Mouse (Mus musculus) thymus, postnatal 14 days (tissue): ENCODE data around the gene Cacnb3.
A peak's percentile ranks its signal among the peaks of the same experiment; 100 is the strongest.
"Not testable (repeated sequence)": the region's sequence is repeated elsewhere in the genome, so short reads cannot be mapped to it uniquely, and the experiment has no call there.

Experiments
- DNase-seq: peaks from one replicate; pipeline ENCODE4 v3.0.0; 2021

The Cacnb3 gene

DNA sequence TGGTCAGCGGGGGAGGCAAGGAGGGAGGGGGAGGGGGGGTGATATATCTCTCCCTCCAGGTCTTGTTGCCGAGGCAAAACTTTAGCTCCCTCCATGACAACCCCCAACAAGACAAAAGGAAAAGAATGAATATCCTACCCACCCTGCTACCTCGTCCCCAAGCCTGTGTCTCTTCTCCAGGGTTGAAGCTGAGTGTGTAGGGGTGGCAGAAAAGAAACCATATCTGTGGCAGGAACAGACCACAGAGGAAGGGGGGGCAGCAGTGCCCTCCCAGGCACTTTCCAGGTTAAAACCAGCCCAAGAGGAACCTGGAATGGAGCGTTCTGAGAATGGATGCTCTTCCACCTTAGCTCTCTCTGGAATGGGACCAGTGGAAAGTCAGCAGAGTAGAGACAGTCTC is at the start of gene Cacnb3:
Gene Cacnb3 (plus strand): TSS at position 301 of the 400 bp plus-strand sequence.
- DNase-seq = no peak

DNA sequence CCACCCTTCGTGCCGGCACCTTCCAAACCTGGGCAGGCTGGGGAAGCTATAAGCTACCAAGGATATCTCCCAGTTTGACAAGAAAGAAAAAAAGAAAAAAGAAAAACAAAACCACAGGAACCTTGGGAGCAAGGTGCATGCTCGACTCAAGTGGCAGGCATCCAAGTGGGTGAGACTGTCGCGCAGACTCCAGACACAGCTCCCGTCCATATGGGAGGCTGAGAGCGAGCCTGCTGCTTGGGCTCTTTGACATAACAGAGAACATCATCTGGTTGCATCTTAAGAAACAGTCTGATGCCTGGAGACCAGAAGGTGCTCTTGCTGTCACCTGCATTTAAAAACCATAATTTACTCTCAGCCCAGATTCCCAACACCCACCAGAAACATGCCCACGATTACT is 48.2 kb upstream of the Cacnb3 start:
- no peak for DNase-seq

DNA sequence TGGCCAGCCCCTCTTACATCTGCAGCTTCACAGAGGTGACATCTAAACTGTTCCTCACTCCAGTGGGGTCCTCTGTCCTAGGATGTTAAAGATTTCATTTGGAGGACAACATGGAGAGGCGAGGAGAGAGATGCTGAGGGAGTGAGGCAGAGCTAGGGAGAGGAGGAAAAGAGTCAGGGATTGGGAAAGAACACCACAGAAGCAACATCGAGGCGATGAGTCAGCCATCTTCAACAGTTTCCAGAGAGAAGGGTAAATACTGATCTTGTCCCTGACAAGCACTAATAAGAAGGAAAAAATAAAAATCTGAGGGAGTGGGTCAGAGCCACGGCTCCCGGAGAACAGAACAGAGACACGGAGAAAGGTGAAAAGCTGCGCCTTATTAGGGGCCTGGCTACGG is 47.6 kb upstream of the Cacnb3 start:
- DNase-seq = no peak

DNA sequence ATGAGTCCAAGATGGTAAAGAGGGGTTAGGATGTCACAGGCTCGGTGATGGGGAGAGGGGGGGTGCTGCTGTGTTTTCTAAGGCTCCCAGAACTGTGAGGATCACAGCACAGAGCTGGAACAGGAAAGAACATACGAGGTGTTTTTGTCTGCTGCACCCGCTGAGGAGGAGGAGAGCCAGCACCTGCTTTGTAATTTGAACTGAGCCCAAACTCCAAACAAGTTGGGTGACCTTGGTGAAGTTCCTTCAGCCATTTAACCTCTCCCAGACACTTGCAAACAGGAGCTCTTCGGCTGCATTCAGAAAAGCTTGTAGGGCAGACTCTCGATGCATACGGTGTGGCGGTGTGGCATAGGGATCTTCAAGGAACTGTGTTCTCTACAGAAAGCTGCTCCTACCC is 45.2 kb upstream of the Cacnb3 start:
- no peak for DNase-seq

DNA sequence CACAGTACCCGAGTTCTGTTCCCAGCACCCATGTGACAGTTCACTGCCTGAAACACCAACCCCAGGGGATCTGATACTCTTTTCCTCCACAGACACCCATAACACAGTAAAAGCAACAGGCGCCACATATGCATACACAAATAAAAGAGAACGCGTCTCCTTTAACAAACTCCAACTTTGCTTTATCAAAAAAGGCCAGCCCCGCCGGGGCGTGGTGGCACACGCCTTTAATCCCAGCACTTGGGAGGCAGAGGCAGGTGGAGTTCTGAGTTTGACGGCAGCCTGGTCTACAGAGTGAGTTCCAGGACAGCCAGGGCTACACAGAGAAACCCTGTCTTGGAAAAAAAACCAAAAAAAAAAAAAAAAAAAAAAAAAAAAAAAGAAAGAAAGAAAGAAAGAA is 44.5 kb upstream of the Cacnb3 start:
- DNase-seq = not testable (repeated sequence)

DNA sequence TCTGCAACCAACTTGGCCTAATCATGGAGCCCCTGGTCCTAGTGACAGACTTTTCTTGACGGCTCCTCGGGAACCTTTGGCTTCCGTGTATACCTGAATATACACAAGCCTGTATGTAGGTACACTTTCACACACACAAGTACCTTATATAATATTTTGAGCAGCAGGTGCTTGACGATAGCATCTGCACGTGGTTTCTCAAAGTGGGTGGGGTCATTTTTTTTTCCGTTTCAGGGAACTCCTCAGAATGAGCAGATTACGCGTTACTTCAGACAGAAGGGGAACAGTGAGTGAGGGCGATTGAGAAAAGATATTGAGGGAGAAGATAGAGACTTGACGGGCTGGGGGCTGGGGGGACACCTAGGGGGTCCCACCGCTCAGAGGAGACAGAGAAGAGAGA is 42.9 kb upstream of the Cacnb3 start:
- peak; percentile 52 for DNase-seq

DNA sequence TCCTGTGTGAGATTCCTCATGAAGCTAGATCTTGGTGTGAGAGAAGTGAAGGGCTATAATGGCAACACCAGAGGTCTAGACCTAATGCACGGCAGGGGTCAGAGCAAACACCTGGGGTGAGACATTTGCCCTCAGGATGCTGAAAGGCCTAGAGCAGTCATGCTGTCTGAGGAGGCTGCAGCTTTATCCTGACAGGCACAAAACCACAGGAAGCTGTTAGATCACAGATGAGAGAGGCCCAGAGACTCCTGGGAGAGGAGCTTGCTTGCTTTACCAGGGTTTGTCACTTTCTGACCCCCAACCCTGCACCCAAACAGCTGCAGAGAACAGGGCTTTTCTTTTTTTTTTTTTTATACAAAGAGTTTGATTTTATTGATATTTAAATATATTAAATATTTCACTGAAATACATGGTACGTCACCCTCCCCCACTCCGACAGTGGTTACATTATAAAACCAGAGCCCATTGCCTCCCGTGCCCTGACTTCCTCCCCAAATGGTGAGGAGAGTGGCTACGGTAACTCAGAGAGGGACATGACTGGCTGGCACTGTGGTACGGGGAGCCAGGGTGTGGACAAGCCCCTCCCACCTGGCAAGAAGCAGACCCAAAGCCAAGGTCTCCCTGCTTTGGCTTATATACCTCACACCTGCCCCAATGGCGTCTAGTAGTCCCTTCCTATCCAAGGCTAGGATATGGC is 40.9 kb upstream of the Cacnb3 start:
- DNase-seq = peak; percentile 70

DNA sequence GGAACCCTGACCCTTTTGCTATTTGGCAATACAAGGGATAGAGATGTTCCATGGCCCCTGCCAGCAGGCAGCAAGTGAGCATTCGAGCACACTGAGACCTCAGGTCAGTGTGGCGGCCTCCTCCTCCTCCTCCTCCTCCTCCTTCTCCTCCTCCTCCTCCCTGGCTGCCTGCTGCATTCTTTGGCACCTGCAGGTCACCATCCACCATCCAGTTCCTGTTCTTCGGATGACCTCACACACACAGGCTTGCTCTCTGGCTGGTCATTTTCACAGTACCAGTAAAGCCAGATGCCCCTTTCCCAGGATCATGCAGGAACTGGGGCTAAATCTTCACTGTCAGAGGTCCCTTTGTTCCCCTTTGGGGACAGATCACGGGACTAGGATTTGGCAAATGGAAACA is 39.2 kb upstream of the Cacnb3 start:
- DNase-seq = no peak

DNA sequence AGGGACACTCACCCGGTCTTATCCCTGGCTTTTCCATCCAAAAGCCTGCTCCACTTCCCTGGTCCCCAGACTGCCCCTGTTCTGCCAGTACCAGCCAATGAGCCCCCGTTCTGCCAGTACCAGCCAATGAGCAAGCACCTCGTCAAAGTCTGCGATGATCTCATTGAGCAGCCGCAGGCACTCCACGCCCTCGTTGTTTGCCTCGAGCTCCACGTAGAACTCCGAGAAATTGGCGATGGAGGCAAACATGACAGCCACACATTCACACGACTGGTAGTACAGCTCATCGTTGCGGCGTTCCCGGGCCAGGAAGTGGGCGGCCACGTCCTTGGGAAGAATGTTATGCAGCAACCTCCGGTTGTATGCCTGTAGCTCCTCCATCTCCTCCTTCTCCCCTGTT is 36.4 kb upstream of the Cacnb3 start:
- no peak for DNase-seq

DNA sequence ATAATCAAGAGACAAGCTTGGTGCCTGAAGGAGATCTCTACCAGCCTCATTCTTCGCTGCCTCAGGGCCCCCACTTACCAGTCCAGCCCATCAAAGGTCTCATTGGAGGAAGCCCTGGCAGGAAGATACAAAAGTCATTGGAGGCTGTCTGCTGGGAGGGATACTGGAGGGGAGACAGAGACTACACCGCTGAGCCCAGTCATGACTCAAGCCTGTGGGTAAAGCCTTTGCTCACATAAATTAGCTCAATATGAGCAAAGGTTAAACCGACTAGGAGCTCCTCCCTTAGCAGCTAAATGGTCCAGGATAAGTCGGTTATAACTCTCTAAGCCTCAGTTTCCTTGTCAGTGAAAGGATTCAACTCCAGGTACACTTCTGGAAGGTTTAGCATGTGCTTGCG is 35.6 kb upstream of the Cacnb3 start:
- no peak for DNase-seq

DNA sequence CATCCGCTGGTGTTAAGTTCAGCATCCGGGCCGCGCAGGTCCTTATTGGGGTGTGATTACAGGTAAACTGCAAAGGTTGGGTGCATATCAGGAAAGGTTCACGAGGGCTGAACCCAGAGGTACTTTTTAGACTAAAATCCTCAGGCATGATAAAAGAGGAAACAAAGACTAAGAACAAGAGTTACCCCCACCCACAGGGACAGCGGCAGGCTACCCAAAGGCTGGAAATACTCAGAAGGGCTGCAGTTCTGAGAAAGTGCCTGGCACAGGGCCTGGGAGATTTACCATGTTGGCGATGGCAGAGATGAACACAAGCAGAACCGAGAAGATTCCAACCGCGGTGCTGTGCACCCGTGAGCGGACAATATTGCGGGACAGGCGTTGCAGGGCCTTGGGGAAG is 34.0 kb upstream of the Cacnb3 start:
- DNase-seq = no peak

DNA sequence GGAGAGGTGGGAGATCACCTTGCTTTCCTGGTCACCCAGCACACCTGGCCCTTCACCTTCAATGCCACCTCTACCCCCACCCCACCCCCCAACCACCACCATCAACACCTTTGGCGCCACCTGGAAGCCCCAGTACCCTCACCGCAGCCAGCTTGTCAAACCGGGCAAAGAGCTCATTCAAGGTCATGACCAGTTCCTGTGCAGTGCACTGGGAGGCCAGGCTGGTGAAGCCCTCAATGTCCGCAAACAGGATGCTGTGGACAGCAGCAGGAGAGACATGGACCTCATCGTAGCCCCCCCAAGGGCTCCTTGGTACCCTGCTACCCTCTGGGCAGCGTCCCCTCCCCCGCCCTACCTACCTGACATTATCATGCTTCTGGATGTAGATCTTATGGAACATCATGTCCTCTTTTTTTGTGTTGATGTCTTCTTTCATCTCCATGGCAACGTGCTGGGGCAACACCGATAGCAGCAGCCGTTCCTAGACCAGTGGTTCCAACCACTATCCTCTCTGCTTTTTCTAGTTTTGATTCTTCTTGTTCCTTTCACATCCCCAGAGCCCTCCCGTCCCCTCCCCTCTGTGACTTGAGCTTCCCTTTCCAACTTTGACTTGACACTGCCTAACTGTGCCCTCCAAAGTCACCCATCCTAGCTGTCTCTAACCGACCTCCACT is 30.5 kb upstream of the Cacnb3 start:
- DNase-seq = no peak

DNA sequence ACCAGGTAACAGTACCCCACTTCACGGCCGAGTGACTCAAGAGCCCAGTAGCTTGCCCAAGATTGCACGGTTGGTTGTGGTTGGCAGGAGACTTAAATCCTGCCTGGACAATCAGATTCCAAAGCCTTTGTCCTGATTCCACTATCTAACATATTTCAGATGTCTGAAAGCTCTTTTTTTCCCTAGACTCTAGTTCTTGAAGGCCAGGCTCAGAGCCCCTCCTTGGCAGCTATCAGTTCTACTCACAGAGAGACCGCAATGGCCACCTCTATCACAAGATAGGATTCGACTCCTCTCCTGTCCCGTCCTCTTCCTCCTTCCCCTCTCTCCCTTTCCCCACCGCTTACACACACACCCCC is 28.8 kb upstream of the Cacnb3 start:
- no peak for DNase-seq

DNA sequence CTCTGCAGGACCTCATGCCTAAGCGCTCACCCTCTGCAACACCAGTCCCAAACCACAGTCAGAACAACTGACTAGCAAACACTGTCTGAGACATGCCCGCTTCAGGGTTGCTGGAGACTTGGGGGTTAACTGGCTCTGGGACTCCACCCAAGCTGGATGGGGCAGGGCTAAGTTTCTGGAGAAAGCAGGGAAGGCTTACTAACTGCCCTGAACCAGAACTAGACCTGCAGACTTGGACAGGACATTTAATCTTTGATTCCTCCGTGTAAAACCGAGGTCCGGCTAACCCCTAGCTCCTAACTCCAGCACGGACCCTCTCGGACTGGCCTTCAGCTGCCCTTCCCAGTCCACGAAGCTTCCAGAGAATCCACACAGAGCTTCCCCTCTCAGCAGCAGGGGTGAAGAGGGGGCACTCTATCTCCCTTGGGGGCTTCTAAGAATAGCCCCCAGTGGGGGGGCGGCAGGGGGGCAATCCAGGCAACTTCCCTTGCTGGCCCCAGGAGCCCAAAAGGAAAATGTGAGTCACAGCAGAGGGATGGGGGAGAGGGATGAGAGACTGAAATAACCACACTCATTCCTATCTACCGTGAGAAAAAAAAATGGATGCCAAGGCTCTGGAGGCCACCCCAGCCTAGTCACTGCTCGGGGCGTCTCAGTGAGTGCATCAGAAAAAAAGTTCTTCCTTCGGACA is 28.3 kb upstream of the Cacnb3 start:
- DNase-seq = no peak

DNA sequence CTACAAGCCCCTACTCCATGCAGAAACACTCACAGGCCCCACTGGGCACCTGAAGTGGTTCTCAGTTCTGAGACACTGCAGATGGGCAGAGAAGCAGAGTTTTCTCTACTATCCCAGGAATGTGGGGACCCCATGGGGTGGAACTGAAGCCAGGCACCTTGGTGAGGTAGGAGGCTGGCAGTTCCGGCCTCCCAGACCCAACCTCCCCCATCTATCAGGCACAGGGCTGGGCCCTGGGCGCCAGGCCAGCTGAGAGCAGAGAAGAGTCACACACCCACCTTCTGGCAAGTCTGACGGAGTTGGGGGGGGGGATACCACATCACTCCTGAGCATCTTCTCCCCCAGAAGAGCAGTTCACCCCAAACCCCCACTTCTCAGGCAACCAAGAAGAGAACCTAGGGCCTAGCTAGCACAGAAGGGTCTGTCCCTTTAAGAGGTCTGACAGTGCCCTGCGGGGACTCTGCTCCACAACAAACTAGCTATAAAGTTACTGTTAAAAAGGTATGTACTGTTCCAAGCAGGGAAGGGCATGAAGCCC is 27.6 kb upstream of the Cacnb3 start:
- no peak for DNase-seq

DNA sequence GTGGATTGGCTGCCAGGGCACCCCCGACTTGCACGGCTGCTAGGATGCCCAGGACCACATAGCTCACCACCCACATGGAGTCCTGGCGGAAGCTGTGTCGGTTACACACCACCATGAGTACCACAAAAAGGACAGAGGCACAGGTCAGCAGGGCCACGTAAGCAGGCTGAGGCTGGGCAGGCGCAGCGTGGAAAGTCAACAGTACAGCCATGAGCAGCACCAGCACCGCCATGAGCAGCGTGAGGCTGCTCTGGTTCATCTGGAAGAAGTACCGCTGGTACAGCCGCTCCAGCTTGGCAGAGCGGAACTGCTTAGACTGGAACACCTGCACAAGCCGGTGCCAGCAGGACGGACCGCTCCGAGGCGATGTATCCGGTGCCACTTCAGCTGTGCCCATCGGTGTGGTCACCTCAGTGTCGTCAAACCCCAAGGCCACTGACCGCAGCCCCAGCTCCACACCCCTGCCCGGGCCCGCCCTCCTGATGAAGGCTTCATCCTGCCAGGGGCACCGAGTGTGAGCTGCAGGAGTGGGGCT is 26.5 kb upstream of the Cacnb3 start:
- DNase-seq = no peak

DNA sequence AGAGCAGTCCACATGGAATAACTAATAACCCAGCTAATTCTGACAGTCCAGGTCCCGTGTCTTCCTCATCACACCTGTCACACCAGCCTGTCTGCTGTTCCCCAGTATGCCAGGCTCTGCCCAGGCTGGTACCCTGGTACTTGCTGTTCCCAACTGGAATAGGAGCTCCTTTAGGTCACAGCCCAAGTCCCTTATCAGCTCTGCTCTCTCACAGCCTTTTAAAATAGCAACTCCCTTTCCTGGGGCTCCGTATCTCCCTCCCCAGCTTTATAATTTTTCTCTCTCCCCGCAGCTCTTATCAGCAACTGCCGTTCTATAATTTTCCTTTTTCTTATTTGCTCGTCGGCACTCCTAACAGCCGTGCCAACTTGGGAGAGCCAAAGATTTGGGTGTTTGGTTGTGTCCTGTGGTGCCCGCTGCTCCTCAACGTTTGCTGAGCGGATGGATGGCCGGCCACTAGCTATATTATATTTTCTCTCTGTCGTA is 24.5 kb upstream of the Cacnb3 start:
- DNase-seq = no peak

DNA sequence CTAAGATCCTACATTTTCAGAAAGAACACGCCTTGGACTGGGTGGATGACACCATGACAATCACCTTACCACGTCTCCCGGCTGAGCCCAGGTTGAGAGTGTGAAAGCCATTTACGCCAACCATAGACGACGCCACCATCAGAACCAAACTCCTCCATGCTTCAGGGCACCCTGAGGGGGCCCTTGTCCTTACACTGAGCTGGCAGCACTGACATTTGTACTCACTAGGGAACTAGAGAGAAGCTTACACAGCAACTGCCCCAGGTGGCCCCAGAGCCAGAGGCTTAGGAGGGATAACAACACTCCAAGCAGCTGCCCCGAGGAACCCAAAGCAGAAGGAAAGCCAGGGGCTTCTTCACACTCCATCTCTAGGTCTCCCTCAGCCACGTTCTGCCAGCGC is 23.9 kb upstream of the Cacnb3 start:
- DNase-seq = no peak

DNA sequence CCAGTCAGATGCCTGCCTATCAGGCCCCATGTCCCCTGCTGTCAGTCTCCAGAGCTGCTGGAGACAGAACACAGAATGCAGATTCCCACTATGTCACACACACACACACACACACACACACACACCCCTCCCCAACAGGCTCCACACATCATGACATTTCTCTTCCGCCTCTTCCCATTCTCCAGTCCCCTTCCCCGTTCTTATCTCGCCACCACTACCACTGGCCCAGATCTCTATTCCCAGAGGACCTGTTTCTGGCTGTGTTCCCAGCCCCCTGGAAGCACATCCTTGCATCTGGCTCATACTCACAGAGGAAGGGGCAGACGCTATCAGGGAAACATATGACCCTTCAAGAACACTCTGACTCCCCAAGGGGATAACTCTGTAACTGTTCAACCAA is 23.1 kb upstream of the Cacnb3 start:
- DNase-seq = no peak

DNA sequence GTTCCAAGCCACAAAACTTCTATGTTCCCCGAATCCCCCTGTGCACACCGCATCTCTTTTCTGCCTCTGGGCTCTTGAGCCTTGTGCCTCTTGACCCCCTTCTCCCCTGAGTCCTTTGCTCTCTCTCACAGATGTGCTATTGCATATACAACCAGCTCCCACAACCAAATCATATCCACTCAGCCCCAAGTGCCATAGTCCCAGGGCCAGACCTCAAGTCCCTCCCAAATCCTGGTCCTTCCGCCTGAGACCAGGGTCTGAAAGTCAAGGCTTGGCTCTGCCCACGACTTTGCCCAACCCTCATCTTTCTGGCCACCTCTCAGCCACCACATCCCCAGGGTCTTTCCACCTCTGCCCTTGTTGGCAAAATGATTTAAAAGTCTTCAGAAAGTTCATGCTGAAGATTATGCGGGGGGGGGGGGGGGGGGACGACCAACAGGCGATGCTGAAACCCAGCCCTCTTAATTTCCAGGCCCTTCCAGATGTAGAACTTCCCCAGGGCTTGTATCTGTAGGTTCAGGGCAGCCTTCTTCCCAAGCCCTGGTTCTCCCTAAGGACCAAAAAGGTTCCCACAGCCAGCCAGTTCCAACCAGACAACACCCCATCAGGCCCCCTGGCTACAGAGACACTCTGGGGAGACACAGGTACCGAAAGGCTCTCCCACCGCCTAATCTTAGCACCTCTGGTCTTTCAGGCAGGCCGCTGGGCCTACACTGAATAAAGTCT is 22.4 kb upstream of the Cacnb3 start:
- no peak for DNase-seq

DNA sequence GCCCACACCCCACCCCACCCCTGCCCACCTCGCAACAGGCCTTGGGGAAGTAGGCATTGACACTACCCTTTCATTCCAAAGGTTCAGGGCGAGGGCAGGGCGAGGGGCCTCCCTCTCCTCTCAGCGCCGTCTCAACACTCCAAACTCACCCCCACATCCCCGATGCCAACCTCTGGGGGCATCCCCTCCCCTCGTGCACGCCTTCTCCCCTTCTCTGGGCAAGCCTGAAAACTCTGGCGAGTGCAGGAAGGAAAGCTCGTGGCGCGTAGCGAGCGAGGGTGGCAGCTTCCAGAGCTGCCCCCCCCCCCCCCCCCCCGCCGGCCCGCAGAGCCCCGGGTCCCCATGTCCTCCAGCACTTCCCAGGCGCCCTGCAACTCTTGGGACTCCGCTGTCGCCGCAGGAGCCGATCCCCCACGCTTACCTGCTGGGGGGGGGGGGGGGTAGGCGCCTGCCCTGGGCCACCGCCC is 21.8 kb upstream of the Cacnb3 start:
- DNase-seq = peak; percentile 66

DNA sequence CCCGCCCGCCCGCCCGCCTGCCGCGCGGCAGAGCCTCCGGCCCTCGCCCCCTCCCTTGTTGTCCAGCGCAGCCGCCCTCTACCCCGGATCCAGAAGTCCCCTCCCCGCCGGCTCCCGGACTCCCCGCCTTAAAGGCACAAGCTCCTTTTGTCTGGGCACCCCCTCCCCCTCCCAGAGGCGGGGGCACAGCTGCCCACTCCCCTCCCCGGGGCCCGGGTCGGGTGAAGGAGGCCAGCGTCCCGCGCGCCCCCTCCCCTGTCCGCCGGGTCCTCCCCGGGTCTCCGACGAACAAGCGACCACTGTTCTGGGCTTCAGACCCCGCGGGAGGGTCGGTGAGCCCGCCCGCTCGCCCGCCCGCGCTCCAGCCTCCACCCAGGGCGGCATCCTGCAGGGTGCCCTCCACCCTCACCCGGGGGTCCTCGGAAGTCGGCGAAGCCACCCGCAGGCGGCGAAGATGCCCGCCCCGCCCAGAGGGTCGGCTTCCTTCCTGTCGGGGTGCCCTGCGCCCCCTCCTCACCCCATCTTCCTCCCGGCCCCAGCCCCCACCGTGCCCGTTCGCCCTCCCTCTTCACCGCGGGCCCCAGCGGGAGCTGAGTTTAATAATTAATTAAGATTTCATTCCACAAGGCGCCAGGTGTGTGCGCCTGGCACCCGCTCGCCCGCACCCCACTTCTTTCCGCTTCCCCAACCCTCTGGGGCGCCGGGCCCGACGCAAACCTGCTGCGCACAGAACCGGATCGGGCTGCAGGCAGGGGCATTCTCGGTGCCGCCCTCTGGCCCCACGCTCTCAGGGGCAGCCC is 21.1 kb upstream of the Cacnb3 start, which contains the start of gene Adcy6:
Gene Adcy6 (minus strand): TSS at position 746 of the 800 bp plus-strand sequence.
- DNase-seq = peak; percentile 89
